Mouse (Mus musculus) frontal cortex, adult 2 months (tissue): Measurements from ENCODE around the gene Lrrc1. TPM values are rescaled to one million over a fixed set of nuclear protein-coding genes. Genes with fewer than 3 reads are reported as not detected.

Source experiments
- DNase-seq, 2 experiments: peaks; one replicate each; pipeline ENCODE4 v3.0.0; 2022; ENCODE audit warnings: low spot score in 1 of 2; ENCODE audit errors: extremely low spot score in 1 of 2
- polyA plus RNA-seq: library from polyadenylated mRNA; depleted of rRNA; stranded (reverse); fragments of >200 nt; gene quantifications from 2 replicates; pipeline ENCODE4 v1.2.3, GENCODE M21; 2012

The Lrrc1 gene
- polyA plus RNA-seq, 1 experiment, result 20.6 TPM

DNA sequence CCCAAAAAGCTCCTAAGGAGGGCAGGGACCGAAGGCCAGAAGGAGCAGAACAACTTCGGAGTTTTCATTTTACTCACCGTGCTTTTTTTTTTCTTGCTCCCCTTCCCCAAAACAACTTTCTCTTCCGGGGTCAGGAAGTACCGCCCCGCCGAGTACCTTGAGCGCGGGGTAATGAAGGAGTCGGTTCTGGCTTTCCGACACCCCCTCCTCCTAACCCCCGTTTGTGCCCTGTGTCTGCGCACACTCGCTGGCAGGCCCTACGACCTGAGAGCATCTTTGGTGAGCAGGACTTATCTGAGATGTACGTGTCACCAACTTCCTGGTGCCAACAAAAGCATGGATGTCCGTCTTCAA lies 375 bp upstream of the Lrrc1 start:
- DNase-seq, result no peak

- peak in 1 of 2 experiments; percentile 28 for DNase-seq
Observed at GRCm38 (mm10) chr9:77543351-77544321, 1.0 kb downstream of the Lrrc1 start.

DNA sequence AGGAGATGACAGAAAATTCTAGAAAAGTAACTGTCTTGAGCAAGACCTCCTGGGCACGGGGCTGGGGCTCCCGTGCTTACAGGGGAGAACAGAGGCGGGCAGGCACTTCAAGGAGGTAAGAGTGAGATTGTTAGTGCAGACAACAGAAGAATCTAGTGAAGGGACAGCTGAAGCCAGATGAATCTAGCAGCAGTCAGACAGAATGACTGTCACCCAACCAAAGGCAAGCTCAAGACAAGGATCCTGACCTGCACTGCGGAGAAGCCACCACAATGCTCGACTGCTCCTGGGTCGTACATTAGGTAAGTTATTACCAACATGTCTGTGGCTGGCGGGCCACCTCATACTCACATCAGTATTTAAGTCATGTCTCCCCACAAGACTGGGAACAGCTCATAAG lies 3.1 kb downstream of the Lrrc1 start:
- DNase-seq, result no peak

DNA sequence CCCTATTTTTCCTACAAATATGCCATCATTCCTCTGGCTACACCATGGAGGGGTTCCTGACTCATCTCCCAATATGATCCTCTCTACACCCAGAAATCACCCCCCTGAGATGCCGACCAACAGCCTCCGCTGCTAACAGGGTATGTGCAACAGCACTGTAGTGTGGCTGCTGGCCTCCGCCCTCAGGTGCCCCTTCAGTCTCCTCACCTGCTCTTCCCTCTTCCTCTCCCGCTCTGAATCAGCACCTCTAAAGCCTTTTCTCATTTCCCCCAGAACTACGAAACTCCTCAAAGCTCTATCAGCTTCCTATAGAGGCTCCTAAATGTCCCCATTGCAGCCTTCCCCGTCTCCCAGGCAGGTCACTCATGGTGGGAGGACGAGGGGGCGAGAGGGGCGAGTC lies 5.4 kb downstream of the Lrrc1 start:
- DNase-seq, result no peak

GRCm38 (mm10) chr9:77537357-77537756 lies 7.3 kb downstream of the Lrrc1 start:
- no peak for DNase-seq

DNA sequence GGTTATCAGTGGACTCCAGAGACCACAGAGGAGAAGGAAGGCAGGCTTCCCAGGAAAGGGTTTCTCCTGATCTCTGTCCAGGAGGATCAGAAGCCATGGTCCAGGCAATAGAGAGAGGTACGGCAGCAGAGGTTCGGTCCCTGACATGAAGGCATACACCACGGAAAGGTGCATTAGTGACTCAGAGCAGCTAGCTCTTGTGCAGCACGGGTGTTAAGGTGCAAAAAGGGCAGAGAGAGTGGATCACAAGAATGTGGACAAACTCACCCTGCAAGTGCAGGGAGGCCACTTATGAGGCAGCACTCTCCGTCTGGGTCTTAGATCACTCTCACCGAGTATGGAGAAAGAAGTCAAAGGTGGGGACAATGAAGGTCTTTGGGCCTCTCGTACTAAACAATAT lies 7.8 kb downstream of the Lrrc1 start:
- no peak for DNase-seq

GRCm38 (mm10) chr9:77536286-77536685 lies 8.4 kb downstream of the Lrrc1 start:
- no peak for DNase-seq

DNA sequence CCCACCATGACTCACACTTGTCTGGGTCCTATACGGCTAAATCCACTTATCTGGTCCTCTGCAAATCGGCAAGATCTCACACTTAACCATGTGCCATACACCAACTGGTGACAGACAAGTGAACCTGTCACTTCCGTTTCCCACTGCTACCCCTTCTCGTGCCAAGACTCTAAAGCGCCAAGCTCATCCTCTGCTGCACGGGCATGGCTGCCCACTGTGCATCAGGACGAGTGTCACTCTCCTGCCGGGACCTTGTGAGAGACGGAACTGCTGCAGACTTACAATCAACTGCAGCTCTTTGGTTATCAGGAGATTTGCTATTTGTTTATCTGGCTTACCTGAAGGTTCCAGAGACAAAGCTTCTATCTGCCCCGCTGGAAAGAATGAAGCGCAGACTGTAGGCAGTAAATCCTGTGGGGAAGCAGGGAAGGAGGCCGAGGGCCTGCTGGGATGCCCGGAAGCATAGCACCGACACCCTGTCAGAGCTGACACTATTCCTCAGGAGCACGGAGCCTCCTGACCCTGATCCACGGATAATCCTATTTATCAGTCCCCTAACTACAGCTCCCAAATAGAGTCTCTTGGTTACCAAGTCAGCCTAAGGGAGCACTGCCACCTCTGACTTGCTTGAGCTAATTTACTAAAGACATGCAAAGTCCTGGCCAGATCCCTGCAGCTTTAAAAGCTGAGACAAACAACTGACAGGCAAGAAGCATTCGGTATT lies 9.5 kb downstream of the Lrrc1 start:
- DNase-seq, result no peak

GRCm38 (mm10) chr9:77528379-77529041 lies 16.2 kb downstream of the Lrrc1 start:
- DNase-seq, result no peak

GRCm38 (mm10) chr9:77527170-77527569 lies 17.5 kb downstream of the Lrrc1 start:
- DNase-seq, result no peak

- DNase-seq, result no peak
Observed at GRCm38 (mm10) chr9:77526715-77527114, 18.0 kb downstream of the Lrrc1 start.

- DNase-seq, result no peak
Observed at GRCm38 (mm10) chr9:77525595-77526295, 18.9 kb downstream of the Lrrc1 start.

- DNase-seq, result no peak
Observed at GRCm38 (mm10) chr9:77523793-77524192, 20.9 kb downstream of the Lrrc1 start.

DNA sequence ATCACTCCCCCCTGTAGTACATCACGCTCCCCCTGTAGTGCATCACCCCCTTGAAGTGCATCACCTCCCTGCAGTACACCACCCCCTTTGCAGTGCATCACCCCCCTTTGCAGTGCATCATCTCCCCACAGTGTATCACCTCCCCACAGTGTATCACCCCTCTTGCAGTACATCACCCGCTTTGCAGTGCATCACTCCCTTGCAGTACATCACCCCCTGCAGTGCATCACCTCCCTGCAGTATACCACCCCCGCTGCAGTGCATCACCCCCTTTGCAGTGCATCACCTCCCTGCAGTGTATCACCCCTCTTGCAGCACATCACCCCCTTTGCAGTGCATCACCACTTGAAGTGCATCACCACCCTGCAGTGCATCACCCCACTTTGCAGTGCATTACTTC lies 22.2 kb downstream of the Lrrc1 start:
- DNase-seq, result no peak

DNA sequence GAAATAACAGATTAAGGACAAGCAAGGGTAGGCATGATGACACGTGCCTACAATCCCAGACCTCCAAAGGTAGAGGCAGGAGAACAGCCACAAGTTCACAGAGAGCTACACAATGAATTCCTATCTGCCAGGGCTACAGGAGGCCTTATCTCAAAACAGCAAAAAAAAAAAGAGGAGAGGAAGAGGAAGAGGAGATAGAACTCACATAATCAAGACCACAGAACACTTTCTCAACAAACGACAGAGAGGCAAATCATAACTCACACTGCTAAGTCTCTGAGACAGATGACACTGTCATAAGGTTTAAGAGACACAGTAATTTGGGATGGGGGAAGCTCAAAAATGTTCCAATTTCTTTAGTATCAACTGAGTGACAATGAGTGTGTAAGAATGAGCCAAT lies 25.5 kb downstream of the Lrrc1 start:
- DNase-seq, result no peak

GRCm38 (mm10) chr9:77516782-77517364 lies 27.8 kb downstream of the Lrrc1 start:
- no peak for DNase-seq

- no peak for DNase-seq
Observed at GRCm38 (mm10) chr9:77513892-77514291, 30.8 kb downstream of the Lrrc1 start.

DNA sequence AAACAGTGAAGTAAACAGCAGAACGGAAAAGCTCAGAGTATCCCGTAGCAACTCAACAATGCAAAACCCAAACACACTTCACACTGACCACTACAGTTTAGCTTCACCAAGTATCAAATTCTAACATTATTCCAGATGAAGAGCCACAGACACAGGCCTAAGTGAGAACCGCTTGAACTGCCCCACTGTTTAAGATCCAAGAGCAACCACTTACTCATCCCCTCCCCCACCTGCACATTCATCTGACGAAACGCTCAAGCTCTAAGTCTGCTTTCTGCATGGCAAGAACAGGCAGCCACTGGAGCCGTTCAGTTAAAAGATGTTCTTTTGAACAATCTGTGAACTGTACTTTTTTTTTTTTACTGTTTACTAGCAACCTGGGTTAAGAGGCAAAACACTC lies 32.5 kb downstream of the Lrrc1 start:
- no peak for DNase-seq

DNA sequence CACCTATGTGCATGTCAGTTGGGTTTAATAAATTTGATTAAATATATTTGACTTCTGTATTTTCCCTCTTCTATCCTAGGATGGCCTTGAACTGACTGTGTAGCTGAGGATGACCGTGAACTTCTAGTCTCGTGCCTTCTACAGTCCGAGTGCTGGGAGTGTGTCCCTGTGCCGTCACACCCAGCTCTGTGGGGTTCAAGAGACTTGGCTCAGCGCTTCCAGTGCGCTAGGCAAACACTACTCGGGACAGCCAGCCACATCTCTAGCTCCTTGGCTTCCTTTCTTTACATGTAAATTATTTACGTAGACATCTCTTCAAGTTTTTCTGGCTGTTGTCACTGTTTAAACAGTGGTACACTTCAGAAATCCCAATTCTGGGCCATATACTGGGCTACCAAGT lies 34.1 kb downstream of the Lrrc1 start:
- DNase-seq, result no peak

GRCm38 (mm10) chr9:77507743-77508394 lies 36.8 kb downstream of the Lrrc1 start:
- no peak for DNase-seq
